Mouse (Mus musculus) skeletal muscle tissue, adult 2 months (tissue): ENCODE results near the gene Fbxo40.

Experiments
- DNase-seq: peaks from one replicate; pipeline ENCODE4 v3.0.0-alpha.2; 2012; ENCODE audit warnings: low read depth, low spot score

Gene Fbxo40

DNA sequence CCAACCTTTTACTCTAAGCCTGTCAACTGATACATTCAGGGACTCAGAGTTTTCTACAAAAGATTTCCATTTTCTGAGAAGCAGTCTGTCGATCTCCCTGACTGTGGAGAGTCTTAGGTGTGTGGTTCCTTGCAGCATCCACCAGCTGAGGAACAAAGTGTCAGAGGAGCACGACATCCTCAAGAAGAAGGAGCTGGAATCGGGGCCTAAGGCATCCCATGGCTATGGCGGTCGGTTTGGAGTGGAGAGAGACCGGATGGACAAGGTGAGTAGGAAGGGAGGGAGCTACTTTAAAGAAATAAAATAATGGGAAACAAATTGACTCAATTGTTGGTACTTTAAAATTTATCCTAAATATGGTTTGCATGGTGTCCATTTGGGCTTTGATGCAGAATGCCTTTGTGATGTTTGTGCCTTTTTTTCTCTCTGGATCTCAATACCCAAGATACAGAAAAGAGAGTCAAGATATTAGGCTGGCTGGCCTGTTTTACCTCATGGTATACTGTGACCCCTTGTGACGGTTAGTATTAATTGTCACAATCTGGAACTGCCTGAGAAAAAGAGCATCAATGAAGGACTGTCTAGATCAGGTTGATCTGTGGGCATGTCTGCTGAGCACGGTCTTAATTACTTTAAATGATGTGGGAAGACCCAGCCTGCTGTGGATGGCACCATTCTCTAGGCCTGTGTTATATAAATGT, 43.7 kb downstream of the Fbxo40 start:
- no peak for DNase-seq

- DNase-seq = peak; percentile 91
These were observed 45.3 kb downstream of the Fbxo40 start for GRCm38 (mm10) chr16:36944895-36945424.

DNA sequence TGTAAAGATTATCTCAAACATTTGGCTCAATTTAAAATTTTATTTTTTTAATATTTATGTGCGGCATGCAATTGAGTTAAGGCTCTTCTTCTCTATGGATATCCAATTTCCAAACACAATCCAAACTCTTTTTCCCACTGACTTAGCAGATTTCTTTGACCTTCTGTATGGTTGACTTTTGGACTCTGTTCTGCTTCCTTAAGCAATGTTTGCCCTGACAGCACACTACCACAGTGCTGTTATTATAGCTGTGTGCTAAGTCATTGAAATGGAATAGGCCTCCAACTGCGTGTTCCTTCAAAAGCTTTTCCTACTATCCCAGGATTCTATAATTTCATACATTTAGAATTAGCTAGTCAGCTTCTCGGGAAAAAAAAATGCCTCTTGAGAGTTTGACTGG, 46.7 kb downstream of the Fbxo40 start:
- peak; percentile 34 for DNase-seq

DNA sequence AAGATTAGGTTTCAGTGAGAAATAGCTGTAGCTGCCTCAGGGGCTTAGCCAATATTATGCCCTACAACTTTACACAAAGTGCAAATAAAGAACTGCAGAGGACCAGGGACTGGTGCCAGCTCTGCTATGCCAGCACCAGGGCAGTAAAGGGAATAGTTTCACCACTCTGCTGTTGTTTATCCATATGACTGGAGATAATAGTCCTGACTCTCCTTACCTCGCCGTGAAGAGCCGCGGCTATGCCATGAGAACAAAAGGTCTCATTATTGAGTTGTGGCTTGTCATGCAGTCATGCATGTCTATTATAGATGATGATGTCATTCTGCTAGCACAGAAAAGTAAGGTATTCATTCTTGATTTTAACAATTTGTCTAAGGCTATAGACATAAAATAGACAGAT, 48.4 kb downstream of the Fbxo40 start:
- no peak for DNase-seq

- no peak for DNase-seq
These were observed 49.0 kb downstream of the Fbxo40 start for GRCm38 (mm10) chr16:36941137-36941727.

DNA sequence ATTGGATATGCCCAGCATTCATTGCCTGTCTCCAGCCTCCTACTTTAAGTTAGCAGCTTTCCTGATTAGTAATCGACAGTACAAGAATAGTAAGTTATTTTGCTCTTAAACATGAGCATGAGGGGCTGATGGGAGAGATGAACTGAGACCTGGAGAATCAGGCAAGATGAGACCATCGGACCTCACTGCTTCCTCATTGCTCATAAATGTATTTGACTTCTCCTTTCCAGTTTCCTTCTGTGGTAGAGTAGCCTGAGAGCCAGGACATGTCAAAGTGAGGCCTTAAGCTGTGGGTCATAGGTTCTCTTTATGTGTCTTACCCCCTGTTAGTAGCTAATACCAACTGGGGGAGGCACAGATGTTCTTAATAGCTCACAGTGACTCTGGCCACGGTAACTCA, 54.5 kb downstream of the Fbxo40 start:
- no peak for DNase-seq

DNA sequence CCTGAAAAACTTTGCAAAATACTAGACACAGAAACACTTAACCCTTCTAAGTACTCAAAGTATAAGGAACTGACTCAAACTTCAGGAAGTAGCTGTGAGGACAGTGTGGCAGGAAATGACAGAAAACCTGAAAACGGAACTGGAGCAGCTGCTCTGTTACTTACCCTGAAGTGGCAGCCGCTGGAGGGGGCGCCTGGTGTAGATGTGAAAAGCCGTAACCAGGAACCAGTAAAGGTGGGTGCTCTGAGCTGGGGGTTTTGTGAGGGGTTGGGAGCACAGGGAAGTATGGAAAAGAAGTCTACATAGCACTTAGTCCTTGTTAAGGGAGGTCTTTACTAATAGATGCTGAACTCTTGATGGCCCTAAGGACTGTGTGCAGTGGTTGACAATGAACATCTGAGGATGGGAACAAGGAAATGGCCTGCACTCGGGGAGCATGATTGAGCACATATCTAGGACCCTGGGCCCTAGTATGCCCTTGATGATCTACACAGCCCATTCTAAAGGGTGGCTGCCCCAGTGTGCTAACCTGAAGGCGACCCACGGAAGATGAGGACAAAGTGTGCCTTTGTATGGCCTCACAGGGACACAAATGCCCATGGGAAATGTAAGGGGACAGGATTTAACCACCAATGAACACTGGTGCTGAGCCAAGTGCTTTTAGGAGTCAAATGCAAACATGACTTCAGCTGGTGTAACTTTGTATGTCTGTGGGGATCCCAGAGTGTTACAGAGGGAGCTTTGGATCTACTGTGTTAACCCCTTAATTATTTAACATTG, 55.2 kb downstream of the Fbxo40 start, which contains the start of gene Hcls1:
Gene Hcls1, plus strand, starts transcription at position 143 of the 780 bp plus-strand sequence.
- no peak for DNase-seq

GRCm38 (mm10) chr16:36934131-36934840, 56.0 kb downstream of the Fbxo40 start:
- DNase-seq = peak; percentile 30

- DNase-seq = no peak
These were observed 57.7 kb downstream of the Fbxo40 start for GRCm38 (mm10) chr16:36932546-36932945.

DNA sequence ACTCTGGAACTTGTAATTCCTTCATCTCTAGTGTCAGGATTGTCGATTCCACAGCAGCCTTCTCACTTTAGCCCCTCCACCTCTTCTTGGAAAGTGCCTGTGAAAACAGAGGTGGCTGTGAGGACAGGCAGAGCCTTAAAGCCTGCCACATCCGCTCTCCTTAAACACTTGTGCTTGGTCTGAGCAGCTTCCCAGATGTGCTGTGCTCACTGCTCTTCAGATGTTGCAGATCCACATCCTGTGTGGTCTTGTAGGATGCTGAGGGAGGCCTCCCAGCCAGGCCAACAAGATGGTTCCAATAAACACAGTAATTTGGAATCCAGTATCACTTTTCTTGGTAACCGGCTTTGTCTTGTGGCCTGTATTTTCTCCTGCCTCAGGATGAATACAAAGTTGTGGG, 58.3 kb downstream of the Fbxo40 start:
- DNase-seq = no peak

DNA sequence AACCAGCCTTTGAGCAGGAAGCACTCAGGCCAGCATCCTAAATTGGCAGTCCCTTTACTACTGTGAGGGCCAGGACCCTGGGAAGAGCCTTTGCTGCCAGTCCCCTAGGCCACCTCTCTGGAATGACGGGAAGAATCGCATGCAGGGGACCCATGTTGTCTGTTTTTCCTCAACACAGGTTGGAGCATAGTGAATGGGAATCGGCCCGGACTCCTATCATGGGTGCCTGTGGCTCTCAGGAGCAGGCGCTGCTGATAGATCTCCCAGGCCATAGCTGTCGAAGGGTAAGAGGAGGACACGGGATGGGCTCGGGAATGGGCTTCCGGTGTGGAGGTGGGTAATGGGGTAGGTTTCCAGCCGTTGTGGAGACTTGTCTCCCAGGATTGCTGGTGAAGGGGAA, 58.9 kb downstream of the Fbxo40 start:
- DNase-seq = no peak

DNA sequence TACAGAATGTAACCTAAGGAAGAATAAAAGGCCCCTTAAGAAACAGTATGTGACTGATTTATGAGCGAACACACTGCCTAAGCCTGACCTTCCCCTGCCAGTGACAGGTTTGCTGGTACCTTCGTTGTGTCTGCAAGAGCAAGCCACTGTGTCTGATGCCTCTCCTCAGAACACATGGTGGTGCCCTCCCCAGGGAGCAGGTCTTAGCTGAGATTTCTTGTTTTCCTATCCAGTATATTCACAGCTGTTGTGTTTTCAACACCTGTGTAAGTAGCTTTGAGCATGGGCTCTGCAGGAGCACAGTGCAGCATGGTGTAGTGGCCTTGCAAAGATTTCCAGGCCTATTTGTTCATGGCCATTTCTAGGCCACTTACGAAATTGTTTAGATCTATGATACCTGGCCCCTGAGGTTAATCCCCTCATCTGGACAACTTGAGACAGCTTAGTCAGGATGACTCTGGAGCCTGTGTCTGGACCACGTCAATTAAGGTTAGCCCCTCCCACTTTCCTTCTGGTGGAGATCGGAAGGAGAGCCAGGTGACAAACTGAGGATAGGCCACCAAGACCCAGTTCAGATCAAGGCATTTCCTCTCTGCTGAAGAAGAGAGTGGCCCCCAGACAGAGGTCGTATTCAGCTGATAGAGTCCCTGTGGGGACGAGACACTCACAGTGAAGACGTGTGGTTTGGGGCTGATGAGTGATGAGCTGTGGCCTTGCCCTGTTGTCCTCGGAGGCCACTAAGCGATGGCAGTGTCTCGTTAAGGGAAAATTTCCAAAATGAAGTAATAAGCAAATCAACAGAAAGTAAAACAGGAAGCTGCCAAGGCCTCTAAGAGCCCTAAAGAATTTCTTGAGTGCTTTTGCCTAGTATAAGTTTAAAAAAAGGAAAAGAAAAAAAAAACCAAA, 59.8 kb downstream of the Fbxo40 start:
- no peak for DNase-seq

GRCm38 (mm10) chr16:36929216-36929615, 61.1 kb downstream of the Fbxo40 start:
- no peak for DNase-seq

GRCm38 (mm10) chr16:36928106-36928500, 62.2 kb downstream of the Fbxo40 start:
- DNase-seq = no peak

DNA sequence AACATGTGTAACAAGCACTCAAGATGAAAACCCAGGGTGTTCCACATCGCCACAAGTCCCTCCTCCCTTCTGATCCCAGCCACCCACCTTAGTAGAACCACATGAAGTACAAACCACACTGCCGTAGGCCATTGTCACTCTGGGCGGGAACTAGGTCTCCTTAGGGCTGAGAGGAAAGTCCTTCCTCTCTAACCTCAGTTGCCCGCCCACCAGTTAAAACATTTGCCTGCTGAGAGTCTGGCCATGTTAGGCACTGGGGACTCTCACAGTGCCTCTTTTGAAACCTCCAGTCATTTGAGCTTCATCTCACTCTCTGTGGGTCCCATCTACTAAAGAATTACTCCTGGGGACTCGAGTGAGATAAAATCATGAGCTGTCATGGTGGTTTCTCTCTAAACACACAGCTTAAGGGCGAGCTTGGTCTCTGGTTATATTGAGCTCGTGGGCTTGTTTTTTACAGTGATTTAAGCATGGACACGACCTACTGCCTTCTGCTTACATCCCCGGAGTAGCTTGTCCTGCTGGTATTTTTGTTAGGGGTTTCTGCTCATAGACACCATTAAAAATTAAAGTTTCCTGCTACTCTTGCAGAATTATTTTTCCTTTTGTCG, 62.7 kb downstream of the Fbxo40 start:
- no peak for DNase-seq

GRCm38 (mm10) chr16:36926514-36927447, 63.5 kb downstream of the Fbxo40 start:
- no peak for DNase-seq

- DNase-seq = no peak
These were observed 64.5 kb downstream of the Fbxo40 start for GRCm38 (mm10) chr16:36925797-36926196.

GRCm38 (mm10) chr16:36925351-36925750, 64.9 kb downstream of the Fbxo40 start:
- DNase-seq = no peak

GRCm38 (mm10) chr16:36924312-36924711, 66.0 kb downstream of the Fbxo40 start:
- DNase-seq = no peak
